Mouse (Mus musculus) erythroblast, embryonic 14.5 days (primary cell): ENCODE measurements around the gene Rtbdn.

ENCODE experiments used
- GATA1 ChIP-seq: IDR thresholded peaks from 2 replicates; pipeline ENCODE4 v1.6.1; 2012; ENCODE audit warnings: low read length, inconsistent platforms, mixed read lengths
- TAL1 ChIP-seq: IDR thresholded peaks from 3 replicates; pipeline ENCODE4 v1.6.1; 2012; ENCODE audit warnings: low read length, inconsistent platforms, mixed read lengths

DNA sequence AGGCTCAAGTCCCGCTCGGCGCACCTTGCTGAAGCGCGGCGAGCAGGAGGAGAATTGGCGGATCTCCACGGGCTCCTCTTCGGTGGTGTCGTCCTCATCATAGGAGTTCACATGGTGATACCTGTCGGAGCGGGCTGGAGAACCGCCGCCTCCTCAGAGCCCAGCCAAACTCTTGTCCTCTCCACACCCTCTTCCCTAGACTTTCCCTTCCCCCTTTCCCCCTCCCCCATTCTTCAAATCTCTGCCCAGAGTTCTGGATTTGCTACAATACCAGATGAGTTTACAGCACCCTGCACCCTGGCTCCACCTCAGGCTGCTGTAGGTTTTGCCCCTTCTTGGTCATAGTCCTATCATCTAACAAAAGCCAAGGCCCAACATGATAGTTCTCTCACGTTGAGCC lies 28.1 kb upstream of the Rtbdn start:
- TF ChIP-seq TAL1 (no peak), GATA1 (no peak)
